Mouse (Mus musculus) heart, embryonic 14.5 days (tissue): ENCODE measurements around the gene Nutm1. TPM values are rescaled to one million over a fixed set of nuclear protein-coding genes. Genes with fewer than 3 reads are reported as not detected.
A peak's percentile ranks its signal among the peaks of the same experiment; 100 is the strongest.

Experiments used
- ATAC-seq: fragments of 200-750 bp; cut with Nextera tagmentation; 2 replicates; pipeline ENCODE4 v1.8.0; 2017; ENCODE audit warnings: low read depth, moderate TSS enrichment; ENCODE audit not compliant: insufficient number of reproducible peaks, insufficient read depth, low FRiP score
- H3K27ac ChIP-seq, 2 experiments: fragments of 200-500 bp in 1 of 2; fragments of 300-500 bp in 1 of 2; sonication (generic) in 1 of 2; replicated peaks in 1 of 2; 2 replicates each; pipeline ENCODE4 v1.5.1; 2012 to 2014; ENCODE audit warnings: low read depth in 2 of 2, low read length in 2 of 2, control low read depth in 1 of 2, mild to moderate bottlenecking in 1 of 2, mixed read lengths in 1 of 2; ENCODE audit not compliant: control insufficient read depth in 1 of 2, insufficient read depth in 1 of 2
- H3K27me3 ChIP-seq: fragments of 300-500 bp; sonication (generic); 2 replicates; pipeline ENCODE4 v1.6.1; 2014; ENCODE audit warnings: mild to moderate bottlenecking, low read length, control low read depth; ENCODE audit not compliant: control insufficient read depth, insufficient read depth
- H3K36me3 ChIP-seq: fragments of 300-500 bp; sonication (generic); 2 replicates; pipeline ENCODE4 v1.6.1; 2014; ENCODE audit warnings: mild to moderate bottlenecking, control low read depth, low read length, mixed read lengths; ENCODE audit not compliant: control insufficient read depth, insufficient read depth
- H3K4me1 ChIP-seq, 2 experiments: fragments of 200-500 bp in 1 of 2; fragments of 300-500 bp in 1 of 2; sonication (generic) in 1 of 2; 2 replicates each; pipeline ENCODE4 v1.6.1; 2012 to 2014; ENCODE audit warnings: low read length in 2 of 2, control low read depth in 1 of 2, mixed read lengths in 1 of 2; ENCODE audit not compliant: control insufficient read depth in 2 of 2, insufficient read depth in 2 of 2
- H3K4me2 ChIP-seq: fragments of 300-500 bp; sonication (generic); 2 replicates; pipeline ENCODE4 v1.6.1; 2014; ENCODE audit warnings: mild to moderate bottlenecking, low read length
- H3K4me3 ChIP-seq, 2 experiments: fragments of 200-500 bp in 1 of 2; fragments of 300-500 bp in 1 of 2; sonication (generic) in 1 of 2; 2 replicates each; pipeline ENCODE4 v1.5.1; 2012 to 2014; ENCODE audit warnings: low read length in 2 of 2, mild to moderate bottlenecking in 2 of 2, control low read depth in 1 of 2, low read depth in 1 of 2, moderate library complexity in 1 of 2; ENCODE audit not compliant: control insufficient read depth in 1 of 2, insufficient read depth in 1 of 2
- H3K9ac ChIP-seq: fragments of 300-500 bp; sonication (generic); 2 replicates; pipeline ENCODE4 v1.6.1; 2014; ENCODE audit warnings: mild to moderate bottlenecking, low read length
- H3K9me3 ChIP-seq: fragments of 300-500 bp; sonication (generic); 2 replicates; pipeline ENCODE4 v1.6.1; 2016; ENCODE audit warnings: low read length, control low read depth; ENCODE audit not compliant: control insufficient read depth
- WGBS: fragments of 180-500 bp; shearing (Covaris S2); extraction: QIAGEN DNeasy Blood & Tissue Kit; methylation state at CpG from one replicate; pipeline ENCODE4 v1.1.7; 2014; 5-methylcytosine and 5-hydroxymethylcytosine counted together
- polyA plus RNA-seq: library from polyadenylated mRNA; unstranded; fragments of >200 nt; fragmentation: Nextera tagmentation; extraction: Ambion mirVana; gene quantifications from 2 replicates; pipeline ENCODE4 v1.2.1, GENCODE M21; 2014

Nutm1 gene
- polyA plus RNA-seq, 1 experiment from 2014 or later, result not detected

DNA sequence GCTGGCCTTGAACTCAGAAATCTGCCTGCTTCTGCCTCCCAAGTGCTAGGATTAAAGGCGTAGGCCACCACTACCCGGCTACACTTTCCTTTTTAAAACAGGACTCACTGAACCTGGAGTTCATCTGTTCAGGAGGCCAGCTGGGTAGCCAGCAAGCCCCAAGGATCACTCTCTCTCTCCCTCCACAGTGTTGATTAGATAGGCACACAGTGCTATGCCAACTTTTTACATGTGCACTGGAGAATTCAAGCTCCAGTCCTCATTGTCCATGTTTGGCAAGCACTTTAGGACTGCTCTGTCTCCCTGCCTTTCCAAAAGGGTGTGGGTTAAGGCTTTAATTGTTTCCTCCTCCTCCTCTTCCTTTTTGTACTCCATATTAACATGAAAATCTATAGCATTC, 10.9 kb upstream of the Nutm1 start:
- H3K4me3 ChIP-seq, result no peak overlapping the region
- no peak overlapping the region for H3K9ac ChIP-seq
- H3K4me2 ChIP-seq, result peak overlapping the region; percentile 30; the same call in 1 of the 2 replicates
- no peak for ATAC-seq
- H3K9me3 ChIP-seq, result no peaks in the 10 kb centered on the region
- H3K27ac ChIP-seq, result peak overlapping the region; percentile 37 to 62
- H3K4me1 ChIP-seq, result peaks cover 2 to 24% of the 10 kb centered on the region in 2 experiments
- H3K36me3 ChIP-seq, result peaks cover 8% of the 10 kb centered on the region; the same call in 1 of the 2 replicates
- no peaks in the 10 kb centered on the region for H3K27me3 ChIP-seq
- 44% methylated on average over 2 of the region's 2 CpGs for WGBS

DNA sequence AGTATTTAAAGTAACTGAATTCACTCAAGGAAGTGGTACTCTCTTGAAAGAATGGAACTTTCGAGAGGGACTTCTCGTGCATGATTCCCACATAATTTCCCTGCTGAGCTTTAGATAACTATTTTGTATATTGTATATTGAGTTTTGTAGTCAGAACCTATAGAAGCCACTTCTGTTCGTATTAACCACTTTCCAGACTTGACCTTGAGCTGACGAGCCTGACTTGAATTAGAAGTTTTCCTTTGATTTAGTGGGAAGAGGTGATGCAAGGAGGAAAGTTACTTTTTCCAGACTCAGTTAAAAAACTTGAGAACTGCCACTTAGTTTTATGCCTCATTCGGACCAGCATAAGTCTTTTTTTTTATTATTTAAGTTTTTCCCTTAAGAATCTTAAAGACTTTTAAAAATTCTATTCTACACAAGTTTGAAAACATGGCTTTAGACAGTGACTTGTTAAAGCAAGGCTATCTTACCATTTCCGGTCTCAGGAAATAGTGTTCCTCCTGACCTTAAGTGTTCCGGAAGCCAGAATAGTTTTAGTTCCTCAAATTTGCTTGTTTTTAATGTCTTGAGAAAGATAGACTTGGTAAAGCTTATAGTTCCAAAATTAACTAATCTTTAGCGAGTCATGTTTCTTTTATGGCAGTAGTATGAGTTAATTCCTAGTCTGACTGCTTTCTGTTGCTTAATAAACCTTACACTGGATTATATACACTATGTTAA, 8.6 kb upstream of the Nutm1 start:
- Histone ChIP-seq H3K36me3 (peaks cover 8% of the 10 kb centered on the region; the same call in 1 of the 2 replicates), H3K27ac (no peak overlapping the region; a peak in 1 of 4 replicates), H3K4me2 (peak overlapping the region; percentile 90), H3K4me3 (peak overlapping the region; percentile 7 to 88; a peak in 3 of 4 replicates), H3K9ac (peak overlapping the region; percentile 89), H3K27me3 (no peaks in the 10 kb centered on the region), H3K4me1 (peaks cover 2 to 30% of the 10 kb centered on the region in 2 experiments), H3K9me3 (no peaks in the 10 kb centered on the region)
- no peak for ATAC-seq
- WGBS, result 50% methylated on average over 8 of the region's 8 CpGs

DNA sequence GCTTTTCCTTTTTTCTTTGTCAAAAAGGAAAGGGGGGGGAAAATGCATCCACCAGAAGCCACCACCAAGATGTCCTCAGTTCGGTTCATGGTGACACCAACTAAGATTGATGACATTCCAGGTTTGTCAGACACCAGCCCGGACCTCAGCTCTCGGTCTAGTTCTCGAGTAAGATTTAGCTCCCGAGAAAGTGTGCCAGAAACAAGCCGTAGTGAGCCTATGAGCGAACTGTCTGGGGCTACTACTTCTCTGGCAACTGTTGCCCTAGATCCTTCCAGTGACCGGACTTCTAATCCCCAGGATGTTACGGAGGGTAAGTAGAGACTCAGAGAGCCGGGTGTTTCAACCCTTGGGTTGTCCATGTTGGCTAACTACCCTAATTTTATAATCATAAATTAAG, 7.7 kb upstream of the Nutm1 start:
- Histone ChIP-seq H3K27ac (peak overlapping the region; percentile 56 to 96), H3K4me1 (peaks cover 2 to 32% of the 10 kb centered on the region in 2 experiments), H3K4me3 (peak overlapping the region; percentile 87 to 88), H3K9ac (peak overlapping the region; percentile 89), H3K4me2 (peak overlapping the region; percentile 90), H3K9me3 (no peaks in the 10 kb centered on the region), H3K27me3 (no peaks in the 10 kb centered on the region), H3K36me3 (0 out of 2 replicates have a peak, but pooled peaks cover 3% of the 10 kb centered on the region)
- 21% methylated on average over 10 of the region's 10 CpGs for WGBS
- ATAC-seq, result no peak

DNA sequence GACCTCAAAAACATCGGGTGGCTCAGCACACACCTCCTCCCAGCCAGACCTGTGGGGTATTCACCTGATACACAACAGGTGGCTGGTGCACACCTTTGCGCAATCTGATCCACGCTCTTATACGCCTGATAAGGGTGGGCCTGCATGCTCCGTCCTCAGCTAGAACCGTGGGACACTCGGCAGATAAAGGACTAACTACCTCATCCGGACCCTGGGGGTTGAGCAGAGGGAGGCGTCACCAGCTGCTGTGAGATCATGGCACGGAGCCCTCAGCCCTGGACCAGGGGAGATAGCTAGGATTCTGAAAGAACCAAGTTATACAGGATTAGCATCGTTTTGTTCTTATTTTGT, 7.1 kb upstream of the Nutm1 start, which contains the start of gene Gm21985:
Gm21985 (plus strand) TSS at position 73 of the 351 bp plus-strand sequence.
- peaks cover 2 to 26% of the 10 kb centered on the region in 2 experiments for H3K4me1 ChIP-seq
- no peaks in the 10 kb centered on the region for H3K27me3 ChIP-seq
- H3K36me3 ChIP-seq, result 0 out of 2 replicates have a peak, but pooled peaks cover 2% of the 10 kb centered on the region
- H3K4me2 ChIP-seq, result peak within 1 kb of the TSS; percentile 90
- peak within 1 kb of the TSS; percentile 87 to 88 for H3K4me3 ChIP-seq
- peak; percentile 20; the same call in 1 of the 2 replicates for ATAC-seq
- 1% methylated on average over 11 of the region's 11 CpGs for WGBS
- H3K9ac ChIP-seq, result peak within 1 kb of the TSS; percentile 89
- H3K27ac ChIP-seq, result peak within 1 kb of the TSS; percentile 91 to 96
- H3K9me3 ChIP-seq, result no peaks in the 10 kb centered on the region

DNA sequence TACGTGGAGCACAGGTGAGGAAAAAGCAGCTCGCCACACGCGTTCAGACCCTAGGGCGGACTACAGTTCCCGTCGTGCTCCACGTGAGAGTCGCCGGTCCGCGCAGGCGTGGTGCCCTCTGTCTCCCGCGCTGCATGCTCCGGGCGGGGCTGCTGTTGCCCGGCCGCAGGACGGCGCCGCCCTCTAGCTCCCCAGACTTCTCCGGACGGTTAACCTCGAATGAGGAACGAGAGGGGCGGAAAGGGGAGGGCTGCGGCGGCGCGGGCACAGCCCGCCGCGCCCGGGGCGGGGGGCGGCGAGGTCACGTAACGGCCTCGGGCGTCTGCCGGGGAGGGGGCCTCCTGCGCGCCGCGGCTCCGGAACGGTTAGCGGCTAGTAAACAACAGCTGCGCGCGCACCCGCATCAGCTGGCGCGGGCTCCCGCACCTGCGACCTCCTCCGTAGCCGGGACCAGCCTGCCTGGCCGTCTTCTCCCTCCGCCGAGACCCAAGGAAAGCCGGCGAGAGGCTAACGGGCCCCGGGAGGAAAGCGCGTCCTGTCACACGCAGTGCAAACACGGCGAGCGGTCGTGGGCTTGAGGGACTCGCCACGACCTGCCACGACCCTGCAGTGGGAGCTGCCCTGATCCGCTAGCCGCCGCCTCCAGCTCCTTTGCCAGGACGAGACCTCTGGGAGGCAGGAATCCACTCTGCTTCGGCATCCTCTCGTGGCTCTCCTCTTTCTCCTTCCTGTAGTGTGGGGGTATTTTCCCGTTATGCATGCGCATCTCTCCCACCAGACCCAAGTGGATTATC, 6.6 kb upstream of the Nutm1 start, which contains the start of gene Slc12a6:
Slc12a6 (plus strand) TSS at position 378 of the 794 bp plus-strand sequence.
- peak; percentile 94 for ATAC-seq
- H3K9me3 ChIP-seq, result no peaks in the 10 kb centered on the region
- H3K4me3 ChIP-seq, result peak within 1 kb of the TSS; percentile 87 to 88
- H3K4me2 ChIP-seq, result peak within 1 kb of the TSS; percentile 90
- no peaks in the 10 kb centered on the region for H3K36me3 ChIP-seq
- peaks cover 2 to 25% of the 10 kb centered on the region in 2 experiments for H3K4me1 ChIP-seq
- under 1% methylated on average over 85 of the region's 85 CpGs for WGBS
- H3K9ac ChIP-seq, result peak within 1 kb of the TSS; percentile 89
- H3K27me3 ChIP-seq, result no peaks in the 10 kb centered on the region
- H3K27ac ChIP-seq, result peak within 1 kb of the TSS; percentile 91 to 96

DNA sequence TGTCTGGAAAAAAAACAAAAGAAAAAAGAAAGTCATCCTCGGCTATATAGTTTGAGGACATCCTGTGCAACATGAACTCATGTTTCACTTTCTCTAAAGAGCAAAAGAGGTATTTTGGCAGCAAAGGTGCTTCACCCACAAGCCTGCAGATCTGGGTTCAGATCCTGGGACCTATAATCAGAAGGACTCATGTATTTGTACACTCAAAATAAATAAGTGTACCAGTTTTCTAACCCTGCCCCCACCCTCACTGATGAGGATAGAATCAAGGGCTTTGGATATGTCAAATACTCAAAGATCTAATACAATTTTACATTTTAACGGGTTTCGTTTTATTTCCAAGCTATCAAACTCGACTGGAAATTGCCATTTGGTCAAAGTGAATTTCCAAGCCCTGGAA, 5.3 kb upstream of the Nutm1 start:
- H3K36me3 ChIP-seq, result no peaks in the 10 kb centered on the region
- H3K9me3 ChIP-seq, result no peaks in the 10 kb centered on the region
- 77% methylated on average over 4 of the region's 4 CpGs for WGBS
- no peak overlapping the region for H3K9ac ChIP-seq
- H3K27ac ChIP-seq, result no peak overlapping the region
- no peak for ATAC-seq
- H3K27me3 ChIP-seq, result no peaks in the 10 kb centered on the region
- H3K4me3 ChIP-seq, result no peak overlapping the region
- peaks cover 2 to 14% of the 10 kb centered on the region in 2 experiments; a peak in 3 of 4 replicates for H3K4me1 ChIP-seq
- H3K4me2 ChIP-seq, result no peak overlapping the region

DNA sequence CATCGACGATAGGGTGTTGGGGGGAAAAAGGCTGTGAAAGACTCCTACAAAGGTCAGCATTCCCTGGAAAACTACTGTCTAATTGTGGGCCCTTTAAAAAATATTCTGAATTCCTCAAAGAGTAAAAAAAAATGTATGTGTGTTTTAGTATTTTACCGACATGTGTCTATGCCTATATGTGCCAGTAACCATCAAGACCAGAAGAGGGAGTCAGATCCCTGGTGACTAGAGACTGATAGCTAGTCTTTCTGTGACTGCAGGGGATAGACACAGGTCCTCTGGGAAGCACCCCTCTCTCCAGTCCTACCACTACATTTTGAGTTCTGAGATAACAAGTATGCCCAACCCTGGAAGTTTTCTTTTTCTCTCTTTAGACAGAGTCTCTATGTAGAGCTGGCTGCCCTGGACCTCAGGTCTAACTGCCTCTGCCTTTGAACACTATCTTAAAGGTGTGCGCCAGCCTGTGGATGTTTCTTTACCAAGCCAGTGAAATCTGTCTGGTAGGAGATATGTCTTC, 3.7 kb upstream of the Nutm1 start:
- 32% methylated on average over 4 of the region's 4 CpGs for WGBS
- H3K9me3 ChIP-seq, result no peaks in the 10 kb centered on the region
- H3K4me2 ChIP-seq, result peak overlapping the region; percentile 78
- H3K36me3 ChIP-seq, result no peaks in the 10 kb centered on the region
- H3K27ac ChIP-seq, result no peak overlapping the region; a peak in 1 of 4 replicates
- H3K27me3 ChIP-seq, result no peaks in the 10 kb centered on the region
- peak overlapping the region; percentile 63 to 66; a peak in 3 of 4 replicates for H3K4me3 ChIP-seq
- H3K9ac ChIP-seq, result peak overlapping the region; percentile 75
- H3K4me1 ChIP-seq, result peaks cover 0 to 14% of the 10 kb centered on the region in 2 experiments; a peak in 2 of 4 replicates
- ATAC-seq, result no peak
